Mouse (Mus musculus): Measurements from ENCODE around the gene Ptprm.

GRCm38 (mm10) chr17:67114842-67115241 lies 239.4 kb downstream of the Ptprm start:
- TF ChIP-seq USF2 (IDR thresholded peaks at IDR 0.05; ENCODE audit: borderline replicate concordance in 1 of 2, insufficient read depth in 1 of 2, low read depth in 1 of 2, low read length in 2 of 2) (no peak), EP300 (IDR thresholded peaks at IDR 0.05; ENCODE audit: low read depth in 1 of 2, low read length in 2 of 2) (no peak), POLR2A (IDR thresholded peaks at IDR 0.05; ENCODE audit: control insufficient read depth in 1 of 2, insufficient read depth in 1 of 2, low read depth in 1 of 2, low read length in 2 of 2, poor library complexity in 1 of 2) (no peak), CTCF (IDR thresholded peaks at IDR 0.05 in 2 of 3, conservative IDR thresholded peaks at IDR 0.05 in 1 of 3; ENCODE audit: control insufficient read depth in 1 of 3, insufficient read depth in 1 of 3, low read depth in 2 of 3, low read length in 3 of 3, poor library complexity in 1 of 3, severe bottlenecking in 1 of 3) (no peak), USF1 (IDR thresholded peaks at IDR 0.05; ENCODE audit: low read depth, low read length) (no peak), KAT2A (conservative IDR thresholded peaks at IDR 0.05; ENCODE audit: low read depth, low read length) (no peak), GATA1 (IDR thresholded peaks at IDR 0.05; ENCODE audit: low read depth, low read length) (no peak), CHD1 (IDR thresholded peaks at IDR 0.05; ENCODE audit: low read depth, low read length) (no peak), UBTF (IDR thresholded peaks at IDR 0.05; ENCODE audit: borderline replicate concordance, insufficient read depth, low read depth, low read length) (no peak), MEF2A (IDR thresholded peaks at IDR 0.05; ENCODE audit: extremely low read depth, insufficient replicate concordance, low read depth, low read length, poor library complexity, severe bottlenecking) (no peak), ZNF384 (IDR thresholded peaks at IDR 0.05; ENCODE audit: low read depth, low read length) (no peak)
